Mouse (Mus musculus): Measurements from ENCODE around the gene Pira2.
"Not testable (repeated sequence)": the region's sequence is repeated elsewhere in the genome, so short reads cannot be mapped to it uniquely, and the experiment has no call there.

DNA sequence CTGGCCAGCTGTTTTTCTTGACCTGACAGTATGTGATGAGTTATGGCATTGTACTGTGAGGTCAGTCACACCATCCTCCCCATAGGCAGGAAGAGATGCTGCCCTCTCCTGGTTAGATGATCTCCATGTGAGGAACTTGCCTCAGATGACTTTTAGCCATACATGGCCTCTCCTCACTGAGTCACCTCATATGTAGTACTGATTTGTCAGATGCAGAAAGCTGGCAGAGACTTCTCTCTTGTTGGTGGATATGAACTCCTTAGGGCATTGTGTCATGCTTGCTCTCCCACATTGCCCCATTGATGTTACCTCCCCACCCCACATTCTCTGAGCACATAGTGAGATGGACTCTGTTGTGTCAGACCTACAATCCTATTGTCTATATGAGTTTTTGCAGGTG is 14.2 kb downstream of the Pira2 start:
- TF ChIP-seq CTCF (conservative IDR thresholded peaks at IDR 0.05; ENCODE audit: low read length); NANOG (IDR thresholded peaks at IDR 0.05; ENCODE audit: borderline replicate concordance, low read length); POU5F1 (IDR thresholded peaks at IDR 0.05; ENCODE audit: borderline replicate concordance, low read length): not testable (repeated sequence)

Measured in E14TG2a.4 (cell line).